Mouse (Mus musculus): ENCODE measurements around the gene B230307C23Rik. TPM values are rescaled to one million over a fixed set of nuclear protein-coding genes. Genes with fewer than 3 reads are reported as not detected.

Gene B230307C23Rik
- 26.5 and 29.1 TPM in 2 replicates for polyA plus RNA-seq (2015; fragmentation: Nextera tagmentation; extraction: Ambion mirVana)

GRCm38 (mm10) chr16:97996616-97997382 lies at the start of gene B230307C23Rik:
Gene B230307C23Rik (plus strand): TSS chr16:97997315.
- Histone ChIP-seq H3K4me3 (replicated peaks) (peak within 1 kb of the TSS; percentile 60), H3K9me3 (no peaks in the 10 kb centered on the region), H3K27me3 (replicated peaks) (no peaks in the 10 kb centered on the region), H3K9ac (0 out of 2 replicates have a peak within 1 kb of the TSS, but pooled peaks have one; percentile 16), H3K36me3 (peaks cover 3% of the 10 kb centered on the region; the same call in 1 of the 2 replicates), H3K4me2 (peak within 1 kb of the TSS; percentile 65), H3K27ac (peak within 1 kb of the TSS; percentile 93), H3K4me1 (peaks cover 5% of the 10 kb centered on the region; the same call in 1 of the 2 replicates)
- ATAC-seq (ENCODE audit: insufficient read depth, low FRiP score, low read depth): peak; percentile 97
- 2% methylated on average over 22 of the region's 22 CpGs for WGBS

- Histone ChIP-seq H3K27ac (no peak overlapping the region), H3K4me1 (no peaks in the 10 kb centered on the region), H3K9me3 (no peaks in the 10 kb centered on the region), H3K9ac (no peak overlapping the region), H3K36me3 (peaks cover 28% of the 10 kb centered on the region), H3K27me3 (replicated peaks) (no peaks in the 10 kb centered on the region), H3K4me3 (replicated peaks) (no peak overlapping the region), H3K4me2 (no peak overlapping the region)
- 74% methylated on average over 4 of the region's 4 CpGs for WGBS
- ATAC-seq (ENCODE audit: insufficient read depth, low FRiP score, low read depth): no peak
Observed at GRCm38 (mm10) chr16:97948836-97949235, 48.3 kb upstream of the B230307C23Rik start.

GRCm38 (mm10) chr16:97950061-97950460 lies 47.1 kb upstream of the B230307C23Rik start:
- H3K4me3 ChIP-seq (replicated peaks): no peak overlapping the region
- no peak overlapping the region for H3K4me2 ChIP-seq
- no peak for ATAC-seq (ENCODE audit: insufficient read depth, low FRiP score, low read depth)
- no peak overlapping the region for H3K9ac ChIP-seq
- no peaks in the 10 kb centered on the region for H3K4me1 ChIP-seq
- no peak overlapping the region for H3K27ac ChIP-seq
- no peaks in the 10 kb centered on the region for H3K9me3 ChIP-seq
- peaks cover 31% of the 10 kb centered on the region for H3K36me3 ChIP-seq
- no peaks in the 10 kb centered on the region for H3K27me3 ChIP-seq (replicated peaks)
- WGBS: 91% methylated on average over 8 of the region's 8 CpGs

GRCm38 (mm10) chr16:97952371-97952770 lies 44.7 kb upstream of the B230307C23Rik start:
- no peak for ATAC-seq (ENCODE audit: insufficient read depth, low FRiP score, low read depth)
- H3K4me2 ChIP-seq: no peak overlapping the region
- H3K9me3 ChIP-seq: no peaks in the 10 kb centered on the region
- H3K4me3 ChIP-seq (replicated peaks): no peak overlapping the region
- H3K4me1 ChIP-seq: no peaks in the 10 kb centered on the region
- H3K27me3 ChIP-seq (replicated peaks): no peaks in the 10 kb centered on the region
- H3K36me3 ChIP-seq: peaks cover 36% of the 10 kb centered on the region
- H3K27ac ChIP-seq: no peak overlapping the region
- WGBS: 91% methylated on average over 4 of the region's 4 CpGs
- H3K9ac ChIP-seq: no peak overlapping the region

- 80% methylated on average over 9 of the region's 9 CpGs for WGBS
- no peak overlapping the region for H3K4me2 ChIP-seq
- H3K27me3 ChIP-seq (replicated peaks): no peaks in the 10 kb centered on the region
- peaks cover 36% of the 10 kb centered on the region for H3K36me3 ChIP-seq
- H3K9ac ChIP-seq: no peak overlapping the region
- H3K4me3 ChIP-seq (replicated peaks): no peak overlapping the region
- H3K4me1 ChIP-seq: no peaks in the 10 kb centered on the region
- H3K9me3 ChIP-seq: no peaks in the 10 kb centered on the region
- no peak overlapping the region for H3K27ac ChIP-seq
- peak; percentile 71; the same call in 1 of the 2 replicates for ATAC-seq (ENCODE audit: insufficient read depth, low FRiP score, low read depth)
Observed at GRCm38 (mm10) chr16:97952801-97953200, 44.3 kb upstream of the B230307C23Rik start.

- 67% methylated on average over 2 of the region's 2 CpGs for WGBS
- no peak overlapping the region for H3K4me3 ChIP-seq (replicated peaks)
- ATAC-seq (ENCODE audit: insufficient read depth, low FRiP score, low read depth): no peak
- H3K27me3 ChIP-seq (replicated peaks): no peaks in the 10 kb centered on the region
- H3K27ac ChIP-seq: no peak overlapping the region
- peaks cover 34% of the 10 kb centered on the region for H3K36me3 ChIP-seq
- no peaks in the 10 kb centered on the region for H3K4me1 ChIP-seq
- no peak overlapping the region for H3K4me2 ChIP-seq
- no peak overlapping the region for H3K9ac ChIP-seq
- no peaks in the 10 kb centered on the region for H3K9me3 ChIP-seq
Observed at GRCm38 (mm10) chr16:97953300-97953699, 43.8 kb upstream of the B230307C23Rik start.

GRCm38 (mm10) chr16:97956011-97956410 lies 41.1 kb upstream of the B230307C23Rik start:
- H3K9me3 ChIP-seq: no peaks in the 10 kb centered on the region
- H3K27ac ChIP-seq: no peak overlapping the region
- ATAC-seq (ENCODE audit: insufficient read depth, low FRiP score, low read depth): no peak
- WGBS: 65% methylated on average over 2 of the region's 2 CpGs
- H3K4me1 ChIP-seq: peaks cover 3% of the 10 kb centered on the region; the same call in 1 of the 2 replicates
- no peak overlapping the region for H3K9ac ChIP-seq
- no peaks in the 10 kb centered on the region for H3K27me3 ChIP-seq (replicated peaks)
- no peak overlapping the region for H3K4me2 ChIP-seq
- H3K36me3 ChIP-seq: peaks cover 28% of the 10 kb centered on the region
- H3K4me3 ChIP-seq (replicated peaks): no peak overlapping the region

GRCm38 (mm10) chr16:97957626-97958025 lies 39.5 kb upstream of the B230307C23Rik start:
- no peak for ATAC-seq (ENCODE audit: insufficient read depth, low FRiP score, low read depth)
- H3K27ac ChIP-seq: no peak overlapping the region
- no peak overlapping the region for H3K4me2 ChIP-seq
- no peak overlapping the region for H3K9ac ChIP-seq
- H3K36me3 ChIP-seq: peaks cover 12% of the 10 kb centered on the region
- no peaks in the 10 kb centered on the region for H3K9me3 ChIP-seq
- H3K4me1 ChIP-seq: peaks cover 6% of the 10 kb centered on the region
- H3K4me3 ChIP-seq (replicated peaks): no peak overlapping the region
- H3K27me3 ChIP-seq (replicated peaks): no peaks in the 10 kb centered on the region

- H3K9ac ChIP-seq: no peak overlapping the region
- no peak overlapping the region for H3K27ac ChIP-seq
- peaks cover 9% of the 10 kb centered on the region for H3K36me3 ChIP-seq
- no peak overlapping the region for H3K4me3 ChIP-seq (replicated peaks)
- no peak for ATAC-seq (ENCODE audit: insufficient read depth, low FRiP score, low read depth)
- H3K9me3 ChIP-seq: no peaks in the 10 kb centered on the region
- no peak overlapping the region for H3K4me2 ChIP-seq
- peaks cover 6% of the 10 kb centered on the region for H3K4me1 ChIP-seq
- H3K27me3 ChIP-seq (replicated peaks): no peaks in the 10 kb centered on the region
Observed at GRCm38 (mm10) chr16:97958401-97958973, 38.6 kb upstream of the B230307C23Rik start.

GRCm38 (mm10) chr16:97960348-97960747 lies 36.8 kb upstream of the B230307C23Rik start:
- Histone ChIP-seq H3K9me3 (no peaks in the 10 kb centered on the region), H3K27me3 (replicated peaks) (no peaks in the 10 kb centered on the region), H3K9ac (no peak overlapping the region), H3K27ac (no peak overlapping the region), H3K4me1 (peaks cover 6% of the 10 kb centered on the region), H3K4me3 (replicated peaks) (no peak overlapping the region), H3K36me3 (peaks cover 5% of the 10 kb centered on the region; the same call in 1 of the 2 replicates), H3K4me2 (no peak overlapping the region)
- no peak for ATAC-seq (ENCODE audit: insufficient read depth, low FRiP score, low read depth)
- 94% methylated on average over 3 of the region's 3 CpGs for WGBS

- Histone ChIP-seq H3K4me3 (replicated peaks) (peak overlapping the region; percentile 91), H3K4me1 (peaks cover 6% of the 10 kb centered on the region), H3K27me3 (replicated peaks) (no peaks in the 10 kb centered on the region), H3K4me2 (peak overlapping the region; percentile 78), H3K9ac (peak overlapping the region; percentile 92), H3K27ac (peak overlapping the region; percentile 99), H3K9me3 (no peaks in the 10 kb centered on the region), H3K36me3 (peaks cover 3% of the 10 kb centered on the region; the same call in 1 of the 2 replicates)
- ATAC-seq (ENCODE audit: insufficient read depth, low FRiP score, low read depth): peak; percentile 17; the same call in 1 of the 2 replicates
- 10% methylated on average over 17 of the region's 36 CpGs for WGBS
Observed at GRCm38 (mm10) chr16:97961381-97962150, 35.5 kb upstream of the B230307C23Rik start.
